Mouse (Mus musculus) heart, adult 11 months (tissue): ENCODE measurements around the gene Ctsd.
A peak's percentile ranks its signal among the peaks of the same experiment; 100 is the strongest.

ENCODE experiments used
- DNase-seq: peaks from one replicate; pipeline ENCODE4 v3.0.0; 2022

Ctsd gene

DNA sequence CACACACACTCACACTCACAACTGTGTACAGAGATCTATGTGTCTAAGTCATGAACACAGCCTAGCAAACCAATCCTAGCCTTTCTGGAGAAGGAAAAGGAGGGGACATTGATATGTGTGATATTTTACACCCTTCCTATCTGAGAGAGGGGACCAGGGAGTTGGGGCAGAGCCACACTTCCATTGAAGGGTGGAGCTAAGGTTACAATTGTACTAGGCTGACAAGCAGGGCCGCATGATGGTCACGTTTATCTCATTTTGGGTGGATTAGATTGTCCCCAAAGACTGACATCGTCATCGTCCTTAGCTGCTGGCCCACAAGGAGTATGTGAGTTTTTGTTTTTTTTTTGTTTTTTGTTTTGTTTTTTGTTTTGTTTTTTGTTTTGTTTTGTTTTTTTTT lies 56.6 kb downstream of the Ctsd start:
- no peak for DNase-seq

GRCm38 (mm10) chr7:142330271-142330724 lies 57.5 kb downstream of the Ctsd start:
- peak; percentile 99 for DNase-seq

GRCm38 (mm10) chr7:142328507-142328906 lies 59.3 kb downstream of the Ctsd start:
- DNase-seq, result no peak

GRCm38 (mm10) chr7:142326714-142327445 lies 61.0 kb downstream of the Ctsd start:
- DNase-seq, result no peak
